Mouse (Mus musculus): Measurements from ENCODE around the gene Vmn1r224. TPM values are rescaled to one million over a fixed set of nuclear protein-coding genes. Genes with fewer than 3 reads are reported as not detected.

Vmn1r224 gene
- polyA plus RNA-seq (2015; fragmentation: Nextera tagmentation; extraction: Ambion mirVana) = not detected in 2 replicates

DNA sequence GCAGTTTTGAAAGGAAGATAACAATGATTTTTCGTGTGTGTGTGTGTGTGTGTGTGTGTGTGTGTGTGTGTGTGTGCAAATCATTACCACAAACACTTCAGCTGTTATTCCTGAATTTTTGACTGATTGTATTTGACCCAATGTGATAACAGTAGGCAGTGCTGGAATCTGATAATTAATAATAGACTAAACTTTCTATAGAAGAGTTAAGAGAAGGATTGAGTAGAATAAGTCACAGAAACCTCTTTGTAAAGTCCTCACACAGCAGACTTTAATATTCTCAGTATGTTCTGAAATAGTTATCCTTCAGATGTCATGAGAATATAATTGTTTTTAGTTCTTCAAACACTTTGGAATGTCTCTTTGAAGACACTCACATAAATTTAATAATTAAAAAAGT, at the start of gene Vmn1r224:
TSS of gene Vmn1r224 (plus strand) at position 301 of the 400 bp plus-strand sequence.

Other genes starting within 250 kb of the Vmn1r224 start
- gene Fpr-rs6, start 231.0 kb upstream of the Vmn1r224 start, polyA plus RNA-seq (2015; fragmentation: Nextera tagmentation; extraction: Ambion mirVana) = not detected in 2 replicates
- not detected in 2 replicates for gene Vmn2r105, start 179.1 kb upstream of the Vmn1r224 start, polyA plus RNA-seq (2015; fragmentation: Nextera tagmentation; extraction: Ambion mirVana)
- not detected in 2 replicates for gene Vmn2r106, start 128.6 kb upstream of the Vmn1r224 start, polyA plus RNA-seq (2015; fragmentation: Nextera tagmentation; extraction: Ambion mirVana)
- not detected in 2 replicates for gene Vmn2r107, start 68.9 kb upstream of the Vmn1r224 start, polyA plus RNA-seq (2015; fragmentation: Nextera tagmentation; extraction: Ambion mirVana)
- not detected in 2 replicates for gene Vmn2r108, start 67.2 kb downstream of the Vmn1r224 start, polyA plus RNA-seq (2015; fragmentation: Nextera tagmentation; extraction: Ambion mirVana)
- gene Vmn1r225, start 84.0 kb downstream of the Vmn1r224 start, polyA plus RNA-seq (2015; fragmentation: Nextera tagmentation; extraction: Ambion mirVana) = not detected in 2 replicates
- not detected in 2 replicates for gene Vmn2r109, start 150.6 kb downstream of the Vmn1r224 start, polyA plus RNA-seq (2015; fragmentation: Nextera tagmentation; extraction: Ambion mirVana)
- 0.01 TPM in 1 of 2 replicates, not detected in the other for gene Vmn2r110, start 182.3 kb downstream of the Vmn1r224 start, polyA plus RNA-seq (2015; fragmentation: Nextera tagmentation; extraction: Ambion mirVana)
- not detected in 2 replicates for gene Fpr-rs3, start 210.7 kb downstream of the Vmn1r224 start, polyA plus RNA-seq (2015; fragmentation: Nextera tagmentation; extraction: Ambion mirVana)